Mouse (Mus musculus): Measurements from ENCODE around the gene Arxes2.
"Not testable (repeated sequence)": the region's sequence is repeated elsewhere in the genome, so short reads cannot be mapped to it uniquely, and the experiment has no call there.

Arxes2 gene

GRCm38 (mm10) chrX:135986267-135986666 lies 7.4 kb upstream of the Arxes2 start:
- H3K36me3 ChIP-seq (ENCODE audit: control insufficient read depth, insufficient read depth, low read length, poor library complexity, severe bottlenecking): no peaks in the 10 kb centered on the region
- DNase-seq (ENCODE audit: low read depth, low spot score): no peak
- H3K27me3 ChIP-seq (ENCODE audit: control insufficient read depth, insufficient read depth, low read length, poor library complexity, severe bottlenecking): no peaks in the 10 kb centered on the region

GRCm38 (mm10) chrX:135990661-135991060 lies 3.0 kb upstream of the Arxes2 start:
- H3K27me3 ChIP-seq (ENCODE audit: control insufficient read depth, insufficient read depth, low read length, poor library complexity, severe bottlenecking): no peaks in the 10 kb centered on the region
- DNase-seq (ENCODE audit: low read depth, low spot score): no peak

GRCm38 (mm10) chrX:135993192-135993594 lies 431 bp upstream of the Arxes2 start:
- H3K27me3 ChIP-seq (ENCODE audit: control insufficient read depth, insufficient read depth, low read length, poor library complexity, severe bottlenecking); DNase-seq (ENCODE audit: low read depth, low spot score); H3K36me3 ChIP-seq (ENCODE audit: control insufficient read depth, insufficient read depth, low read length, poor library complexity, severe bottlenecking): not testable (repeated sequence)

More at GRCm38 (mm10) chrX:135990661-135991060, 3.0 kb upstream of the Arxes2 start:
- H3K36me3 ChIP-seq (ENCODE audit: control insufficient read depth, insufficient read depth, low read length, poor library complexity, severe bottlenecking): no peaks in the 10 kb centered on the region

GRCm38 (mm10) chrX:136007199-136007843 lies 13.7 kb downstream of the Arxes2 start:
- DNase-seq (ENCODE audit: low read depth, low spot score): no peak
- Histone ChIP-seq H3K36me3 (ENCODE audit: control insufficient read depth, insufficient read depth, low read length, poor library complexity, severe bottlenecking) (no peaks in the 10 kb centered on the region), H3K27me3 (ENCODE audit: control insufficient read depth, insufficient read depth, low read length, poor library complexity, severe bottlenecking) (no peaks in the 10 kb centered on the region)

GRCm38 (mm10) chrX:136014392-136014791 lies 20.8 kb downstream of the Arxes2 start:
- no peaks in the 10 kb centered on the region for H3K27me3 ChIP-seq (ENCODE audit: control insufficient read depth, insufficient read depth, low read length, poor library complexity, severe bottlenecking)
- no peaks in the 10 kb centered on the region for H3K36me3 ChIP-seq (ENCODE audit: control insufficient read depth, insufficient read depth, low read length, poor library complexity, severe bottlenecking)
- no peak for DNase-seq (ENCODE audit: low read depth, low spot score)

GRCm38 (mm10) chrX:136030331-136030730 lies 36.7 kb downstream of the Arxes2 start:
- DNase-seq (ENCODE audit: low read depth, low spot score): no peak
- Histone ChIP-seq H3K36me3 (ENCODE audit: control insufficient read depth, insufficient read depth, low read length, poor library complexity, severe bottlenecking) (no peaks in the 10 kb centered on the region), H3K27me3 (ENCODE audit: control insufficient read depth, insufficient read depth, low read length, poor library complexity, severe bottlenecking) (no peaks in the 10 kb centered on the region)

- not testable (repeated sequence) for H3K36me3 ChIP-seq (ENCODE audit: control insufficient read depth, insufficient read depth, low read length, poor library complexity, severe bottlenecking); H3K27me3 ChIP-seq (ENCODE audit: control insufficient read depth, insufficient read depth, low read length, poor library complexity, severe bottlenecking); DNase-seq (ENCODE audit: low read depth, low spot score)
Observed at GRCm38 (mm10) chrX:136032799-136033763, 39.5 kb downstream of the Arxes2 start, which contains the start of gene Arxes1. Gene Arxes1, plus strand, starts transcription at chrX:136033367.

- no peaks in the 10 kb centered on the region for H3K27me3 ChIP-seq (ENCODE audit: control insufficient read depth, insufficient read depth, low read length, poor library complexity, severe bottlenecking)
- no peak for DNase-seq (ENCODE audit: low read depth, low spot score)
- no peaks in the 10 kb centered on the region for H3K36me3 ChIP-seq (ENCODE audit: control insufficient read depth, insufficient read depth, low read length, poor library complexity, severe bottlenecking)
Observed at GRCm38 (mm10) chrX:136043726-136044125, 50.1 kb downstream of the Arxes2 start.
